Comparison of ENCODE assay signal across 18 mouse cellular contexts in genomic region chr1:194426293-194426692, GRCm38 (mm10).
DNase-seq lines count a peak whose midpoint lies in the region; ATAC-seq lines count a peak whose summit lies in the region.
"Had no signal": no experiment of that assay in that cellular context is flagged by ENCODE, and none has a peak within 500 bp of the region (broad histone marks: within the 10 kb centered on the region; RNA-seq: fewer than 3 reads in every experiment).

No protein-coding gene starts in this region.

- H3K36me3 ChIP-seq in embryonic facial prominence, embryonic 11.5 days (replicated peaks; ENCODE audit: control insufficient read depth, insufficient read depth, low read depth, low read length), result no peaks in the 10 kb centered on the region
- no peaks in the 10 kb centered on the region for H3K36me3 ChIP-seq in embryonic facial prominence, embryonic 10.5 days (replicated peaks)
- no peaks in the 10 kb centered on the region for H3K36me3 ChIP-seq in limb, embryonic 13.5 days
- H3K36me3 ChIP-seq in limb, embryonic 10.5 days, result no peaks in the 10 kb centered on the region
- H3K36me3 ChIP-seq in embryonic facial prominence, embryonic 14.5 days (ENCODE audit: control insufficient read depth, insufficient read depth, low read length), result no peaks in the 10 kb centered on the region
- H3K36me3 ChIP-seq: forebrain, embryonic 12.5 days; hindbrain, embryonic 12.5 days; limb, embryonic 15.5 days; liver, embryonic 15.5 days had no signal

- no peaks in the 10 kb centered on the region for H3K9me3 ChIP-seq in embryonic facial prominence, embryonic 11.5 days (replicated peaks; ENCODE audit: control insufficient read depth, low read length)
- H3K9me3 ChIP-seq in embryonic facial prominence, embryonic 10.5 days, result no peaks in the 10 kb centered on the region
- no peaks in the 10 kb centered on the region for H3K9me3 ChIP-seq in limb, embryonic 13.5 days
- H3K9me3 ChIP-seq in limb, embryonic 10.5 days (replicated peaks), result no peaks in the 10 kb centered on the region
- H3K9me3 ChIP-seq in embryonic facial prominence, embryonic 14.5 days (ENCODE audit: control insufficient read depth, low read length), result no peaks in the 10 kb centered on the region
- H3K9me3 ChIP-seq: forebrain, embryonic 12.5 days; hindbrain, embryonic 12.5 days; limb, embryonic 15.5 days; liver, embryonic 15.5 days had no signal

- H3K4me3 ChIP-seq in embryonic facial prominence, embryonic 11.5 days (ENCODE audit: low read depth, low read length), result no peak overlapping the region
- no peak overlapping the region for H3K4me3 ChIP-seq in embryonic facial prominence, embryonic 10.5 days
- H3K4me3 ChIP-seq in limb, embryonic 13.5 days, result no peak overlapping the region
- H3K4me3 ChIP-seq in limb, embryonic 10.5 days, result no peak overlapping the region
- H3K4me3 ChIP-seq in embryonic facial prominence, embryonic 14.5 days (ENCODE audit: low read depth, low read length), result no peak overlapping the region
- H3K4me3 ChIP-seq: forebrain, embryonic 12.5 days; hindbrain, embryonic 12.5 days; limb, embryonic 15.5 days; liver, embryonic 15.5 days had no signal

- no peak overlapping the region for H3K9ac ChIP-seq in embryonic facial prominence, embryonic 11.5 days (replicated peaks; ENCODE audit: low read length)
- no peak overlapping the region for H3K9ac ChIP-seq in limb, embryonic 13.5 days
- no peak overlapping the region for H3K9ac ChIP-seq in embryonic facial prominence, embryonic 14.5 days (ENCODE audit: low read depth, low read length)
- H3K9ac ChIP-seq: forebrain, embryonic 12.5 days; hindbrain, embryonic 12.5 days; limb, embryonic 15.5 days; liver, embryonic 15.5 days had no signal

- peak; percentile 39 for DNase-seq in embryonic facial prominence, embryonic 11.5 days (ENCODE audit: low spot score)
- no peak for DNase-seq in embryonic facial prominence, embryonic 10.5 days (ENCODE audit: low spot score)
- DNase-seq in limb, embryonic 10.5 days (ENCODE audit: low spot score), result no peak
- DNase-seq in embryonic facial prominence, embryonic 14.5 days (ENCODE audit: low spot score), result peak; percentile 85
- peak; percentile 53 for DNase-seq in gastrocnemius, postnatal 14 days
- DNase-seq in urinary bladder, postnatal 25 days (ENCODE audit: low spot score), result no peak
- no peak for DNase-seq in adrenal gland, postnatal 10 days
- DNase-seq: adrenal gland, postnatal 36 days; cerebellum, adult 2 months; cerebellum, postnatal 36 days; heart, postnatal 14 days; lung, postnatal 4 days had no signal

- H3K4me1 ChIP-seq in embryonic facial prominence, embryonic 11.5 days (ENCODE audit: control insufficient read depth, insufficient read depth, low read length), result no peaks in the 10 kb centered on the region
- peaks cover 8% of the 10 kb centered on the region for H3K4me1 ChIP-seq in embryonic facial prominence, embryonic 10.5 days
- H3K4me1 ChIP-seq in limb, embryonic 13.5 days, result 0 out of 2 replicates have a peak, but pooled peaks cover 9% of the 10 kb centered on the region
- H3K4me1 ChIP-seq in limb, embryonic 10.5 days, result peaks cover 3% of the 10 kb centered on the region; the same call in 1 of the 2 replicates
- peaks cover 13% of the 10 kb centered on the region; the same call in 1 of the 2 replicates for H3K4me1 ChIP-seq in embryonic facial prominence, embryonic 14.5 days (ENCODE audit: control insufficient read depth, insufficient read depth, low read length)
- H3K4me1 ChIP-seq: forebrain, embryonic 12.5 days; hindbrain, embryonic 12.5 days; liver, embryonic 15.5 days had no signal

- H3K27ac ChIP-seq in embryonic facial prominence, embryonic 11.5 days (replicated peaks; ENCODE audit: low read depth, low read length), result no peak overlapping the region
- no peak overlapping the region for H3K27ac ChIP-seq in embryonic facial prominence, embryonic 10.5 days (replicated peaks)
- no peak overlapping the region for H3K27ac ChIP-seq in limb, embryonic 13.5 days
- no peak overlapping the region; the same call in 1 of the 2 replicates for H3K27ac ChIP-seq in limb, embryonic 10.5 days
- H3K27ac ChIP-seq in embryonic facial prominence, embryonic 14.5 days (replicated peaks; ENCODE audit: low read depth, low read length), result no peak overlapping the region
- H3K27ac ChIP-seq: forebrain, embryonic 12.5 days; hindbrain, embryonic 12.5 days; limb, embryonic 15.5 days; liver, embryonic 15.5 days had no signal

- no peak overlapping the region for H3K4me2 ChIP-seq in embryonic facial prominence, embryonic 11.5 days (ENCODE audit: low read depth, low read length)
- H3K4me2 ChIP-seq in limb, embryonic 13.5 days (replicated peaks), result no peak overlapping the region
- H3K4me2 ChIP-seq in embryonic facial prominence, embryonic 14.5 days (ENCODE audit: low read depth, low read length), result no peak overlapping the region
- H3K4me2 ChIP-seq: forebrain, embryonic 12.5 days; hindbrain, embryonic 12.5 days; limb, embryonic 15.5 days; liver, embryonic 15.5 days had no signal

- no peak for ATAC-seq in embryonic facial prominence, embryonic 11.5 days (replicated peaks; ENCODE audit: insufficient number of reproducible peaks, low FRiP score, low TSS enrichment, low read depth)
- peak; percentile 66 for ATAC-seq in limb, embryonic 13.5 days (ENCODE audit: low FRiP score, low read depth)
- ATAC-seq in embryonic facial prominence, embryonic 14.5 days (ENCODE audit: low read depth), result peak; percentile 85

- H3K27me3 ChIP-seq in embryonic facial prominence, embryonic 11.5 days (ENCODE audit: control insufficient read depth, insufficient read depth, low read length), result no peaks in the 10 kb centered on the region
- H3K27me3 ChIP-seq in embryonic facial prominence, embryonic 10.5 days (replicated peaks; ENCODE audit: low read depth, poor library complexity, severe bottlenecking), result no peaks in the 10 kb centered on the region
- H3K27me3 ChIP-seq in limb, embryonic 13.5 days, result no peaks in the 10 kb centered on the region
- H3K27me3 ChIP-seq in limb, embryonic 10.5 days (ENCODE audit: low read depth, poor library complexity, severe bottlenecking), result no peaks in the 10 kb centered on the region
- H3K27me3 ChIP-seq in embryonic facial prominence, embryonic 14.5 days (replicated peaks; ENCODE audit: control insufficient read depth, insufficient read depth, low read length), result no peaks in the 10 kb centered on the region
- H3K27me3 ChIP-seq: CH12.LX; forebrain, embryonic 12.5 days; hindbrain, embryonic 12.5 days; limb, embryonic 15.5 days; liver, embryonic 15.5 days had no signal

- intact Hi-C loops in gastrocnemius, postnatal 14 days (cut with DNase I; ENCODE audit: low total_unique reads), result no loop called here

- WGBS in embryonic facial prominence, embryonic 11.5 days, result 46% methylated on average over 6 of the region's 6 CpGs
- WGBS in embryonic facial prominence, embryonic 10.5 days, result 62% methylated on average over 6 of the region's 6 CpGs
- WGBS in limb, embryonic 13.5 days, result 33% methylated on average over 6 of the region's 6 CpGs
- 76% methylated on average over 6 of the region's 6 CpGs for WGBS in limb, embryonic 10.5 days
- 34% methylated on average over 6 of the region's 6 CpGs for WGBS in embryonic facial prominence, embryonic 14.5 days

Comparison
In these comparisons a context has a peak if more than half of its experiments do, and no peak if none do; other contexts are left out.
1. DNase-seq: peak in embryonic facial prominence, embryonic 11.5 days (single experiment), embryonic facial prominence, embryonic 14.5 days (single experiment) and gastrocnemius, postnatal 14 days (single experiment); none in embryonic facial prominence, embryonic 10.5 days (single experiment), limb, embryonic 10.5 days (single experiment), urinary bladder, postnatal 25 days (single experiment) and adrenal gland, postnatal 10 days (single experiment).